Mouse (Mus musculus) hindbrain, embryonic 12.5 days (tissue): ENCODE measurements around the gene Lbhd2. TPM values are rescaled to one million over a fixed set of nuclear protein-coding genes. Genes with fewer than 3 reads are reported as not detected.

Experiments used
- ATAC-seq: fragments of 200-750 bp; cut with Nextera tagmentation; 2 replicates; pipeline ENCODE4 v1.8.0; 2017; ENCODE audit warnings: moderate TSS enrichment; ENCODE audit not compliant: low FRiP score
- H3K27ac ChIP-seq: fragments of 300-500 bp; sonication (generic); 2 replicates; pipeline ENCODE4 v1.5.1; 2016; ENCODE audit warnings: mild to moderate bottlenecking
- H3K27me3 ChIP-seq: fragments of 300-500 bp; sonication (generic); 2 replicates; pipeline ENCODE4 v1.6.1; 2016; ENCODE audit warnings: mild to moderate bottlenecking
- H3K36me3 ChIP-seq: fragments of 300-500 bp; sonication (generic); 2 replicates; pipeline ENCODE4 v1.6.1; 2016; ENCODE audit warnings: mild to moderate bottlenecking
- H3K4me1 ChIP-seq: fragments of 300-500 bp; sonication (generic); 2 replicates; pipeline ENCODE4 v1.6.1; 2016
- H3K4me2 ChIP-seq: fragments of 300-500 bp; sonication (generic); replicated peaks from 2 replicates; pipeline ENCODE4 v1.6.1; 2016; ENCODE audit warnings: mild to moderate bottlenecking
- H3K4me3 ChIP-seq: fragments of 300-500 bp; sonication (generic); 2 replicates; pipeline ENCODE4 v1.5.1; 2016; ENCODE audit warnings: mild to moderate bottlenecking
- H3K9ac ChIP-seq: fragments of 300-500 bp; sonication (generic); 2 replicates; pipeline ENCODE4 v1.6.1; 2016; ENCODE audit warnings: mild to moderate bottlenecking, moderate library complexity
- H3K9me3 ChIP-seq: fragments of 300-500 bp; sonication (generic); replicated peaks from 2 replicates; pipeline ENCODE4 v1.6.1; 2016; ENCODE audit warnings: mild to moderate bottlenecking
- WGBS: fragments of 180-500 bp; shearing (Covaris S2); methylation state at CpG from one replicate; pipeline ENCODE4 v1.1.7; 2016; 5-methylcytosine and 5-hydroxymethylcytosine counted together
- polyA plus RNA-seq: library from polyadenylated mRNA; unstranded; fragments of >200 nt; fragmentation: Nextera tagmentation; extraction: Ambion mirVana; gene quantifications from 2 replicates; pipeline ENCODE4 v1.2.1, GENCODE M21; 2016

Lbhd2 gene
- polyA plus RNA-seq, 1 experiment from 2014 or later: 0.45 TPM

- Histone ChIP-seq H3K9ac (no peak overlapping the region), H3K4me1 (peaks cover 33% of the 10 kb centered on the region), H3K27me3 (peaks cover 96% of the 10 kb centered on the region), H3K27ac (no peak overlapping the region), H3K36me3 (no peaks in the 10 kb centered on the region), H3K4me3 (no peak overlapping the region), H3K4me2 (no peak overlapping the region), H3K9me3 (no peaks in the 10 kb centered on the region)
- 49% methylated on average over 12 of the region's 12 CpGs for WGBS
- ATAC-seq: no peak
These were observed 21.0 kb downstream of the Lbhd2 start for GRCm38 (mm10) chr12:111427438-111428113.

GRCm38 (mm10) chr12:111428364-111428763 lies 21.8 kb downstream of the Lbhd2 start:
- peak overlapping the region; percentile 59; the same call in 1 of the 2 replicates for H3K4me2 ChIP-seq
- no peak overlapping the region for H3K9ac ChIP-seq
- no peak for ATAC-seq
- 18% methylated on average over 8 of the region's 8 CpGs for WGBS
- H3K27ac ChIP-seq: no peak overlapping the region
- no peaks in the 10 kb centered on the region for H3K9me3 ChIP-seq
- H3K36me3 ChIP-seq: no peaks in the 10 kb centered on the region
- H3K4me1 ChIP-seq: peaks cover 33% of the 10 kb centered on the region
- 0 out of 2 replicates have a peak overlapping the region, but pooled peaks have one; percentile 30 for H3K4me3 ChIP-seq
- H3K27me3 ChIP-seq: peaks cover 92% of the 10 kb centered on the region

- under 1% methylated on average over 40 of the region's 40 CpGs for WGBS
These were observed 22.6 kb downstream of the Lbhd2 start for GRCm38 (mm10) chr12:111428961-111429911.

GRCm38 (mm10) chr12:111430049-111430867 lies 23.6 kb downstream of the Lbhd2 start:
- no peak overlapping the region for H3K27ac ChIP-seq
- H3K4me2 ChIP-seq: peak overlapping the region; percentile 59
- H3K4me3 ChIP-seq: peak overlapping the region; percentile 30
- no peaks in the 10 kb centered on the region for H3K9me3 ChIP-seq
- peak overlapping the region; percentile 56 for H3K9ac ChIP-seq
- H3K4me1 ChIP-seq: peaks cover 40% of the 10 kb centered on the region
- peaks cover 85% of the 10 kb centered on the region for H3K27me3 ChIP-seq
- H3K36me3 ChIP-seq: no peaks in the 10 kb centered on the region
- ATAC-seq: no peak
- WGBS: 11% methylated on average over 27 of the region's 27 CpGs

More at GRCm38 (mm10) chr12:111428961-111429911, 22.6 kb downstream of the Lbhd2 start:
- peak overlapping the region; percentile 56 for H3K9ac ChIP-seq
- H3K4me2 ChIP-seq: peak overlapping the region; percentile 59
- peaks cover 85% of the 10 kb centered on the region for H3K27me3 ChIP-seq
- no peaks in the 10 kb centered on the region for H3K36me3 ChIP-seq
- no peaks in the 10 kb centered on the region for H3K9me3 ChIP-seq
- no peak overlapping the region for H3K27ac ChIP-seq
- no peak for ATAC-seq
- H3K4me1 ChIP-seq: peaks cover 30% of the 10 kb centered on the region
- H3K4me3 ChIP-seq: peak overlapping the region; percentile 30

- Histone ChIP-seq H3K27me3 (peaks cover 82% of the 10 kb centered on the region), H3K4me1 (peaks cover 41% of the 10 kb centered on the region), H3K27ac (no peak overlapping the region), H3K9me3 (no peaks in the 10 kb centered on the region), H3K4me3 (no peak overlapping the region), H3K36me3 (no peaks in the 10 kb centered on the region), H3K4me2 (no peak overlapping the region), H3K9ac (no peak overlapping the region)
- no peak for ATAC-seq
- 24% methylated on average over 14 of the region's 14 CpGs for WGBS
These were observed 24.5 kb downstream of the Lbhd2 start for GRCm38 (mm10) chr12:111430868-111431817.

GRCm38 (mm10) chr12:111432097-111432496 lies 25.5 kb downstream of the Lbhd2 start:
- H3K9ac ChIP-seq: no peak overlapping the region
- ATAC-seq: no peak
- H3K27ac ChIP-seq: no peak overlapping the region
- 30% methylated on average over 4 of the region's 4 CpGs for WGBS
- H3K4me1 ChIP-seq: peaks cover 41% of the 10 kb centered on the region
- no peaks in the 10 kb centered on the region for H3K9me3 ChIP-seq
- H3K4me2 ChIP-seq: no peak overlapping the region
- H3K4me3 ChIP-seq: no peak overlapping the region
- no peaks in the 10 kb centered on the region for H3K36me3 ChIP-seq
- H3K27me3 ChIP-seq: peaks cover 82% of the 10 kb centered on the region

GRCm38 (mm10) chr12:111432751-111433331 lies 26.2 kb downstream of the Lbhd2 start:
- no peaks in the 10 kb centered on the region for H3K9me3 ChIP-seq
- H3K27me3 ChIP-seq: peaks cover 81% of the 10 kb centered on the region
- no peaks in the 10 kb centered on the region for H3K36me3 ChIP-seq
- WGBS: 55% methylated on average over 5 of the region's 5 CpGs
- 0 out of 2 replicates have a peak overlapping the region, but pooled peaks have one; percentile 30 for H3K27ac ChIP-seq
- H3K4me2 ChIP-seq: no peak overlapping the region
- no peak for ATAC-seq
- peak overlapping the region; percentile 32; the same call in 1 of the 2 replicates for H3K9ac ChIP-seq
- H3K4me1 ChIP-seq: peaks cover 41% of the 10 kb centered on the region
- no peak overlapping the region for H3K4me3 ChIP-seq

GRCm38 (mm10) chr12:111434164-111434744 lies 27.6 kb downstream of the Lbhd2 start:
- Histone ChIP-seq H3K4me3 (no peak overlapping the region), H3K36me3 (no peaks in the 10 kb centered on the region), H3K27me3 (peaks cover 74% of the 10 kb centered on the region), H3K27ac (no peak overlapping the region), H3K4me2 (no peak overlapping the region), H3K4me1 (peaks cover 32% of the 10 kb centered on the region), H3K9me3 (no peaks in the 10 kb centered on the region), H3K9ac (no peak overlapping the region)
- 30% methylated on average over 7 of the region's 7 CpGs for WGBS
- ATAC-seq: no peak

- Histone ChIP-seq H3K4me1 (peaks cover 26% of the 10 kb centered on the region), H3K27me3 (peaks cover 72% of the 10 kb centered on the region), H3K9ac (no peak overlapping the region), H3K27ac (no peak overlapping the region), H3K36me3 (no peaks in the 10 kb centered on the region), H3K9me3 (no peaks in the 10 kb centered on the region), H3K4me3 (no peak overlapping the region), H3K4me2 (0 out of 2 replicates have a peak overlapping the region, but pooled peaks have one; percentile 3)
- 33% methylated on average over 8 of the region's 8 CpGs for WGBS
- ATAC-seq: no peak
These were observed 28.2 kb downstream of the Lbhd2 start for GRCm38 (mm10) chr12:111434745-111435327.

- Histone ChIP-seq H3K4me2 (no peak overlapping the region), H3K4me3 (no peak overlapping the region), H3K9ac (no peak overlapping the region), H3K36me3 (no peaks in the 10 kb centered on the region), H3K9me3 (no peaks in the 10 kb centered on the region), H3K27ac (no peak overlapping the region), H3K27me3 (peaks cover 70% of the 10 kb centered on the region), H3K4me1 (peaks cover 16% of the 10 kb centered on the region)
- no peak for ATAC-seq
- 75% methylated on average over 3 of the region's 3 CpGs for WGBS
These were observed 29.6 kb downstream of the Lbhd2 start for GRCm38 (mm10) chr12:111436170-111436569.
